Mouse (Mus musculus) right cerebral cortex, adult 2 months (tissue): ENCODE data around the gene Tmem239.

ENCODE experiments used
- DNase-seq, 2 experiments: peaks; one replicate each; pipeline ENCODE4 v3.0.0; 2021 to 2022; ENCODE audit warnings: low spot score in 2 of 2

Gene Tmem239

DNA sequence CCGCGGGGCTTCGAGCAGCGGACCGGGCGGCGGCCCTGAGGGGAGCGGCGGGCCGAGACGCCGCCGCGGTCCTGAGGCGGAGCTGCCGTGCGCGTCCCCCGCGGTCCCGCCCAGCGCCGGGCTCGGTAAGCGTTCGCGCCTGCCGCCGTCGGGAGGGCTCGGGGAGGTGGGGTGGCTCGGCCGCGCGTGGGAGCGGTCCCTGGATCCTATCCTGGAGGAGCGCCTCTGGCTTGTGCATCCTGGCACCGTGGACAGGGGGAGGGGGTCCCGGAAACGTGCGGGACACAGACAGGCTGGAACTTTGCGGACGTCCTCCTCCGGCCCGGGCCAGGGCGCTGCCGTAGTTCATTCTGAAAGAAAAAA, 44.1 kb downstream of the Tmem239 start:
- DNase-seq = peak; percentile 74

DNA sequence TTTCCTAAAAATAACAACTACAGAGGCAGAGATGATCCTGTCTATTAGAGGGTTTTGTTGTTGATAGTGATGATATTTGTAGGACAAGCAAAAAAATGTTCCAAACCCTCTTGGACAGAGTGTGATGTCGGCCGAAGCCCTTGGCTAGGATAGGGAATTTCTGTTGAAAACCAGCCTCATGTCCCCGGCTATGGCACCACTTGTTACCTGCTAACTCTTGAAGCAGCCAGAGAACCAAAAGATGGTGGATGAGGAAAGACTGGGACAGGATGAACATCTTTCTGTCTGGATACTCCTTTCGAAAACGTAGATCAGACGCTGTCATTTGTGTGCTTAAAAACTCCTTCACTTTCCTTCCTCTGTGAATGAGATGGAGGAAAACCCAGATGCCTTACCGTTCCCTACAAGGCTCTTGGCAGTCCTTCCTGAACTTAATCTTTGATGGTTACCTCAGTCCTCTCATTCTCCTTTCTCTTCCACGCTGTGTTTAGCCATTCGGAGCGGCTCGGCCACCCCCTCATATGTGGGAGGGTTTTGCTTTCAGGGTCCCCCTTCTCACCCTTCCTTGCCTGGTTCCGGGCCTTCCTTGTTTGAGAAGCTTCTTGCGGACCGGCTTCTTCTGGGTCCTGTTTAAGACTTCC, 44.9 kb downstream of the Tmem239 start:
- DNase-seq = no peak

DNA sequence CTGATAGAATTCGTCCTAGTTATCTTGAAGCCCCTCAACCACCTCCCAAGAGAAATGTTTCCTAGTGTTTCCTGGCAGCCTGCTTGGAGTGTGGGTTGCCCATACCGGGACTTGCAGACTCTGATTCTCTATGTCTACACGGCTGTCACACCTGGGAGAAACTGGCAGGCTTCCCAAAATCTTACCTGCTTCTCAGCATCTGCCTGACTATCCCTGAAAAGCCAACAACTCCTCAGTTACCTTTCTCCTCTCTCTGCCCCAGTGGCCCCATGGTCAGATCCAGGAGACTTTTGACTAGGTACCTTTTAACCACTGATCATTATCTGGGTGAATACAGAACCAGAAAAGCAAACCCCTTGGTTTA, 45.4 kb downstream of the Tmem239 start:
- DNase-seq = no peak

DNA sequence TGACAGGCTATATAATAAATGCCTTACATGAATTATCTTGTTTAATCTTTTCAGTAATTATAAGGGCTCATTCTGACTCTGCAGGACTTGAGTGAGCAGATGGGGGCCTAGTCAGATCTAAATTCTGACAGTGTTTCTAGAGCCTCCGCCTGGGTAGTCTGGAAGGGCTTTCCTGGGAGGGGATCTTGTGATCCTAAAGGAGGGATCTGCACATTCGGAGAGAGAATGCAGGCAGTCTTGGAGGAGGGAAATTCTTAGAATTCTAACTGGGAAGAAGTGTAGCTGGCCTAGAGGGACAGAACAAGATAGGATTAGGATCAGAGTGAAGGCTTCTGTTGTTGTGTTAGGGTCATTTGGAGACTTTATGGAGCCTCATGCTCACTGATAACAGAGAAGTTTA, 46.0 kb downstream of the Tmem239 start:
- DNase-seq = no peak

DNA sequence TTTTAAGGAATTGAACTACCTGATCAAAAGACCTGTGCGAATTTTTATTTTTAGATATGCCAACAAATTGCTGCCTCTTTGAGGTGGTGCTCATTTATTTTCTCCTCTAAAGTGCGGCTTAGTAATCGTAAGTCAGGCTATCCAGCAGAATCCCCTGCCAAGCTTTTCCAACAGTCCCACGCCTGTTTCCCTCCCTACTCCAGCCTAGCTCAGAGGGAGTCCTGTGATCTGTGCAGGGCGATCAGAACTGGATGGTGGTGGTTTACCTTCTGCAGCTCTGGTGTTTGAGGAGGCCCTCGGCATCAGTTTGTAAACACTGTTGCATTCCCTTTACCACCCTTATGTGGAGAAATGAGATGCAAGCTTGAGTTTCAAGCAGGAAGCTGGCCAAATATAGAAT, 47.1 kb downstream of the Tmem239 start:
- peak in 1 of 2 experiments; percentile 49 for DNase-seq

DNA sequence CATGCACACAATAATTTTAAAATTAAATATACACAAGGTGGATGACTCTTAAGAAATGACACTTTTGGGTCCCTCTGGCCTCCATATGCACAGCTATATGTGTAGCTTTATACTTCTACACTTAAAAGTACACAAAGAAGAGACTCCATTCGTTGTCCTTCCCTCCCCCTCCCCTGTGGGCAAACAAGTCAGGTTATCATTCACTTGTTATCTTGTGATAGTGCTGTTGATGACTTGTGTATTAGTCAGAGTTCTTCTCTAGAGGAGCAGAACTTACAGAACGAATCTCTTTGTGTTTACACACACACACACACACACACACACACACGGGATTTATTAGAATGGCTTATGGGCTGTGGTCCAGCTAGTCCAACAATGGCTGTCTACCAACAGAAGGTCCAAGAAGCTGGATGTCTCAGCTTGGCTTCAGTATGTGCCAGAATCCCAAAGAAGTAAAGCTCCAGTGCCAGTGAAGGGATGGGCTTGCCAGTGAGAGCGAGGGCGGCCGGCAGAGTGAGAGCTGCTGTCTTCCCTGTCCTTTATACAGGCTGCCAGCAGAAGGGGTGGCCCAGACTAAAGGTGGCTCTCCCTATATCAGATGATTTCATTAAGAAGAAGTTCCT, 48.6 kb downstream of the Tmem239 start:
- DNase-seq = no peak
